Mouse (Mus musculus) cerebellum, postnatal 14 days (tissue): Measurements from ENCODE around the gene Lactb.
A peak's percentile ranks its signal among the peaks of the same experiment; 100 is the strongest.

ENCODE experiments used
- DNase-seq, 2 experiments: peaks; one replicate each; pipeline ENCODE4 v3.0.0; 2021; ENCODE audit warnings: mixed read lengths in 2 of 2

The Lactb gene

DNA sequence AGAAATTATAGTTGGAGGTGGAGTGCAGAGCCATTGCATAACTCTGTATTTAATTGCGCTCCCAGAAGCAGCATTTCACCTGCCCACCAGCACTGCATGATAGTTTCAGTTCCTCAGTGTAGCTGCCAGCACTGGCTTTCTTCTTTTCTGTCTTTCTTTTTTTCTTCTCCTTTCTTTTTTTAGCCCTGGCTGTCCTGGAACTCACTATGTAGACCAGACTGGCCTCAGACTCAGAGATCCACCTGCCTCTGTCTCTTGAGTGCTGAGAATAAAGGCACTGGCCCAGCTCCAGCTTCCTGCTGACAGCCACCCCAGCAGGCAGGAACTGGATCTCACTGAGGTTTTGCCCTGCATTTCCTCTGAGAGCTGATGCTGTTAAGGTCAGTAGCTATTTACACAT, 2.7 kb upstream of the Lactb start:
- peak; percentile 35 to 43 for DNase-seq

DNA sequence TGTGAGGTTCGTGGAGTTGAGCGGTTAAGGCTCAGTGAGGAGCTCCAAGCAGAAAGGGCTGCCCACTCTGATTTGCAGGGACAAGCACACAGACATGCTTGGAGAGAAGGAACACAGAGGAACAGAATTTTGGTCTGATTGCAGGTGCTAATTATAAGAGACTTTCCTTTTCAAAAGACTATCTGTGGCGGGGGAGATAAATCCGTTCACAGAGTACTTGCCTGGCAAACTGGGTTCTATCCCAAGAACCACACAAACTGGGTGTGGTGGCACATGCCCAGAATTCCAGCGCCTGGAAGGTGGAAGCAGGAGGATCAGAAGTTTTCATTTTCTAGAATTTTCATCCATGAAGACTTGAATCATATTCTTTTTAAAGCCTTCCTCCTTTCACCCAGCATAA, 1.8 kb upstream of the Lactb start:
- DNase-seq, result no peak

DNA sequence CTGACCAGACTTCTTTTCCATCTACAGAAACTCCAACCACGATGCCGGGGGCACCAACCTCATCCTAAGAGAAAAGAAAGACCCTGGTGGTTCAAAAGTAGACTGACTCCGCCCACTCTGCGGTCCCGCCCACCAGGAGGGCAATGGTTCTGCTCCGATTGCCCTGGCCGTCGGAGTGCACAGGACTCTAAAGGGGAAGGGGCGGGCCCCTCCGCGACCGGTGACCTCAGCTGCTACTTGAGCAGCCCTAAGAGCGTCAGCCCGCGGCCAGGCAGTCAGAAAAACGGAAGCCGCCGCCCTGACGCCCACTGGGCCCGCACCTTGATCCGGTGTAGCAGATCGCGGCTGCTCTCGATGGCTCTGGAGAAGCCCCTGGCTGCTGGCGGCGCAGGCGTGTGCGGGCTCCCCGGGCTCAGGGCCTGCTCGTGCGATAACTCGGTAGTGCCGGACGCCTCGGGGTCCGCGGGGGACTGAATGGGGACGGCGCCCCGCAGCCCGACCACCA, 511 bp downstream of the Lactb start:
- peak; percentile 80 to 83 for DNase-seq

DNA sequence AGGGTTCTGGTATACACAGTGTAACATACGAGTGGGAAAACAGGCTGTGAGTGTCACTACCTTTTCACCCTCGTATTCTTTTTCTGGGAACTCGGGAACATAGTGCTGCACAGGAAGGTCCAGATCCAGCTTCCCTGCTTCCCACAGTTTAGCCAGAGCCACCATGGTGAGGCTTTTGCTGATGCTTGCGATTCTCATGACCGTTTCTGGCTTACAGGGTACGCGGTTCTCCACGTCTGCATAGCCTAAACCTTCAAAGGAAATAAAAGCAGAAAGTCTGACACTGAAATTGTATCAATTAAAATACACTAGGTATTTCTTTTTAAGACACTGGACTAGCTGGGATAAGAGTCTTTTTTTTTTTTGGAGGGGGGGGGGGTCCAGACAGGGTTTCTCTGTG, 4.2 kb downstream of the Lactb start:
- DNase-seq, result no peak

GRCm38 (mm10) chr9:66967492-66967891, 7.8 kb downstream of the Lactb start:
- DNase-seq, result no peak

DNA sequence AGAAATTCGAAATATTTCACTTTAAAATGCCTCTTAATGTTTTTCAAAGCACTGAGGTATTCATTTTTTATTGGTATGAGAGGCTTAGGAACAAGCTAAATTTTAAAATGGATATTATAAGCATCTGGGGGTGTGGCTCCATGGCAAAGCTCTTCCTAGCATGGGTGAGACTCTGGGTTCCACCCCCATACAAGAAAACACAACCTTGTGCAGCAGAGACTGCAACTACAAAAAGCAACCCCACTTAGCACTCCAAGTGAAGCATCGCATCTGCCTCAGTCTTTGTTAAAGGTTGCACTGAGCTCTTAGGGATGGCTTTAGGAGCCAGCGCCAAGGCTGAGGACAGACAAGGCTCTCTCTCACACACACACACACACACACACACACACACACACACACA, 13.8 kb downstream of the Lactb start:
- no peak for DNase-seq

GRCm38 (mm10) chr9:66957451-66957850, 17.8 kb downstream of the Lactb start:
- no peak for DNase-seq

GRCm38 (mm10) chr9:66952886-66953285, 22.4 kb downstream of the Lactb start:
- DNase-seq, result no peak

GRCm38 (mm10) chr9:66952321-66952720, 23.0 kb downstream of the Lactb start:
- DNase-seq, result no peak

DNA sequence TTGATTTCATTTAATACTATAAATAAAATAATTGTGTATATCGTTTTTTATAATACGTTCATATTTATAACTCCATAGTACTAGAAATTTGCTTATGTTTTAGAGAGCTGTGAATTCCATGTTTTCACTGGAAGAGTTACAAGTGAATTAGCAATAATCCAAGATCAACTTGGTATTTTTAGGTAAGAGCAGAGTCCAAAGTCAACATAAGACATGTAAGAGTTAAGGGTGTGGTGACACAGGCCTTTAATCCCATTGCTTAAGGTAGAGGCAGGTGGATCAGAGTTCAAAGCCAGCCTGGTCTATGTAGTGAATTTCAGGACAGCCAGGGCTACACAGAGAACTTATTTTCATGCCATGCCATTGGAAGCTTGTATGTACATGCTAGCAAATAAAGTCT, 26.7 kb downstream of the Lactb start:
- no peak for DNase-seq

- peak; percentile 96 for DNase-seq
These were observed 29.3 kb downstream of the Lactb start, which contains the start of gene Rps27l for GRCm38 (mm10) chr9:66945647-66946641. Rps27l (plus strand) TSS chr9:66946086.

DNA sequence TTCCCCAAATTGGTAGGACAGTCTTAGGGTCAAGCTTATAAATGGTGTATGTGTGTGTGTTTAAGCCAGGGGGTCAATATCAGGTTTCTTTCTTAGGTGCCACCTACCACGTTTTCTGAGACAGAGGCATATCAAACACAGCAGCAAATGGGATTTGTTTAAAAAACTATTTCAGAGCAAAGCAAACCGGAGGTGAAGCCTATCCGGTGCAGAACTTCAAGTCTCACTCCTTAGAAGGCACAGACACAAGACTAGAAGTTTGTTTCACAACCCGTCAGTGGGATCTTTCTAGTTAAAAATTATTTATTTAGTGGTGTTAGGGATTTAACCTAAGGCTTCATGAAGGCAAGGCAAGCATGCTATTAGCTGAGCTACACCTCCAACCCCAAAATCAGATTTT, 30.1 kb downstream of the Lactb start:
- DNase-seq, result no peak

DNA sequence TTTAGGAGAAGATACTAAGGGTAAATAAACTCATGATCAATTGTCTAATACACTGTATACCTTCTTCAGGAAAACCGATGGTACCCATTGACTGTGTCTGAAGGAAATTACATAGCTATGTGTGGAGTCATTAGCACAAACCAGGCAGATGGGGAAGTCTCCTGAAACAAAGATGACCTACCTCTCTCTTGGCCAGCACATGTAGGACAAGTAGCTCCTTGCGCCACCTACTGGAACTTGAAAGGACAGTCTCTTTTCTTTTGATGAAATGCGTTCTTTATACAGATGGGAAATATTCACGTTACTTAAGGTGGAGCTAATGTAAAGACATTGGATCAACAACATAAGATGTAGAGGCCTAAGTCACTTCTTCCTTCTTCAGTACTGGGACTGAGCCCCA, 36.4 kb downstream of the Lactb start:
- peak; percentile 69 to 73 for DNase-seq

- peak; percentile 32 to 52 for DNase-seq
These were observed 37.8 kb downstream of the Lactb start for GRCm38 (mm10) chr9:66937507-66937906.

GRCm38 (mm10) chr9:66933869-66934808, 41.1 kb downstream of the Lactb start:
- peak in 1 of 2 experiments; percentile 21 for DNase-seq

DNA sequence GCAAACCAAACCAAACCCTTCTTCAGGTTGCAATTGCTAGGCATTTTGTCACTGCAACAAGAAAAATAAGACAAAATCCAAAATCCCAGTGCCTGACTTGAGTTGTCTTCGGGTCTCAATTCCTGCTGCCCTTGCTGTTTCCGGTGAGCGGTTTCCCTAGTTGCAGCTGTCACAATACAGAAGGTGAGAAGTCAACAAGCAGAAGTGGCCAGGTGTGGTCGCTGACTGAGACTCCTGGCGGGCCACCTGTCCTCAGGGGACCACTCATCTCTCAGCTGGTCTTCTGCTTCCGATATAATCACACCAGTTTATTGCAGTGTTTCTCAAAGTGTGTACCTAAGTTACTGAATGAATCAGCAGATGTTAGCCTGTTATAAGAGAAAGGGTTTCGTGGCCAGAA, 44.9 kb downstream of the Lactb start:
- no peak for DNase-seq

DNA sequence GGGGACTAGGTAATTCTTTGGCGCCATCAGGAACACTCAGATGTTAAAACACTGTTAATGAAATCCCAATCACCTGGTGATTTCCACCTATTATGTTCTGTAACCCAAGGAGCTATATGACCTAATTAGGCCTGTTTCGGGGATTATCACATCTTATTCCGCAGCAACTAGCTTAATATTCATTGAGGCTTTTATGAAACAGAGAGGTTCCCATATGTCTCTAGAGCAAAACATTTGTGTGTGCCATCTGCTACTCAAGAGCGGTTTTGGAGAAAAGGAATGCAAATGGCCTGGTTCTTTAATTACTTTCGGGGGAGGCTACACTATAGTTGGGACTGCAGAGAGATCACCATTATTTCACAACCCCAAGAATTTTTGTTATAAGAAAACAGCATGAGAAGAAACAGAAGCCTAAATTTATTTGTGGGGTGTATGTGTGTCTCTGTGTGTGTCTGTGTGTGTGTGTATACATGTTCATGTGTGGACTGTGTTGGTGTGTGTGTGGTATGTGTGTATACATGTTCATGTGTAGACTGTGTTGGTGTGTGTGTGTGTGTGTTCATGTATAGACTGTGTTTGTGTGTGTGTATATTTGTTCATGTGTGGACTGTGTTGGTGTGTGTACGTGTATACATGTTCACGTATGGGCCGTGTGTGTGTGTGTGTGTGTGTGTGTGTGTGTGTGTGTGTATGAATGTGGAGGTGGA, 47.4 kb downstream of the Lactb start:
- no peak for DNase-seq

GRCm38 (mm10) chr9:66925853-66926252, 49.4 kb downstream of the Lactb start:
- DNase-seq, result no peak

DNA sequence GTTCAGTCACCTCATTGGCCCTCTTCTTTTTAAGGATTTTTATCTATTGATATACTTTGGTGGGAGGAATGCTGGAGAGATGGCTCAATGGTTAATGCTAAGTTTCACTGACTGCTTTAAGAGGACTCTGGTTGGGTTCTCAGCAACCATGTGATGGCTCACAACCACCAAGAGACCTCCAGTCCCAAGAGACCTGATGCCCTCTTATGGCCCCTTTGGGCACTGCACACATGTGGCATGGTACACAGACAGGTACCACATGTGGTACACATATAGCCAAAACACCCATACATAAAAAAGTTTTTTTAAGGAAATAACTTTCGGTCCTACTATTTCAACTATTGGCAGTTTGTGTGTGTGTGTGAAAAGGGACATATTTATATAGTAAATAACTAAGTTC, 53.2 kb downstream of the Lactb start:
- peak in 1 of 2 experiments; percentile 48 for DNase-seq

GRCm38 (mm10) chr9:66920488-66921279, 54.6 kb downstream of the Lactb start:
- DNase-seq, result no peak

DNA sequence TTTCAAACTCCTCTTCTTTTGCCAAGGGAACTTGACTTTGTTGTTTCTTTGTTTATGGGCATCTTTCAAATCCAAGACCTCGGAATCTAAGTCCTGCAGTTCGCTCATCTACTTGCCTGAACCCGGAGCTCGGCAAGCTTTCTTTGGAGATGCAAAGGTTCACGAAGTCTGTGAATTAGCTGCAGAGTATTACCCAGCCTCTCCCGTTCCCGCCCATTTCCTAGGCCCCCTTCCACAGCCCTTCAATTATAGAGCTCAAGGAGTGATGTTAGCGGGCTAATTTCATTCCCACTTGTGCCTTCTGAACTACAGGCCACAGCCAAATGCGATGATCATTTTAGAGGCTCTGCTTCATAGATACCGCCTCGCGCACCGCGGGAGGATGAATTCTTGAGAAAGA, 55.3 kb downstream of the Lactb start:
- peak in 1 of 2 experiments; percentile 29 for DNase-seq
